Mouse (Mus musculus): Measurements from ENCODE around the gene Map2k7.

DNA sequence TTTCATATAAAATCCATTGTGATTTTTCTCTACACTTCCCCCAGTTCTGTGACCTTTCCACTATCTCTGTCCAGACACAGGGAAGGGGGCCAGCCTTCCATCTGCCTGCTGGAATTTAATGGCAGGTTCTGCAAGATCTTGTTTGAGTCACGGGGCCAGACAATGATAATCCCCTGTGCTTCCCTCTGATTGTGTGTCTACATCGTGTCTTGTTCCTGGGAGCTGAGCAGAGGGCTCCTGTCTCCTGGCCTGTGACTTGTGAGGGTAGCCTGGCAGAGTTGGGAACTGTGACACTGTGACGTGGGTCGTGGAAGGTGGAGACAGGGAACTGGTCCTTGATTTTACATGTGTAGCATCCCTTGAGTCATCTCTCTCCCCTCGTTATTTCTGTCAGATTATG, 8.8 kb upstream of the Map2k7 start:
- TF ChIP-seq ZNF384 (IDR thresholded peaks at IDR 0.05; ENCODE audit: low read depth, low read length) (no peak), EP300 (IDR thresholded peaks at IDR 0.05; ENCODE audit: low read depth in 1 of 2, low read length in 2 of 2) (no peak), ZMIZ1 (IDR thresholded peaks at IDR 0.05; ENCODE audit: low read depth, low read length) (no peak), TCF12 (IDR thresholded peaks at IDR 0.05; ENCODE audit: low read depth, low read length) (no peak), MAFK (IDR thresholded peaks at IDR 0.05; ENCODE audit: borderline replicate concordance, low read depth, low read length) (no peak), CTCF (IDR thresholded peaks at IDR 0.05 in 2 of 3, conservative IDR thresholded peaks at IDR 0.05 in 1 of 3; ENCODE audit: control insufficient read depth in 1 of 3, insufficient read depth in 1 of 3, low read depth in 2 of 3, low read length in 3 of 3, poor library complexity in 1 of 3, severe bottlenecking in 1 of 3) (no peak), POLR2A (IDR thresholded peaks at IDR 0.05; ENCODE audit: control insufficient read depth in 1 of 2, insufficient read depth in 1 of 2, low read depth in 1 of 2, low read length in 2 of 2, poor library complexity in 1 of 2) (no peak)
